Mouse (Mus musculus): Measurements from ENCODE around the gene Hk2. TPM values are rescaled to one million over a fixed set of nuclear protein-coding genes. Genes with fewer than 3 reads are reported as not detected.
A peak's percentile ranks its signal among the peaks of the same experiment; 100 is the strongest.

Hk2 gene
- 100 to 1,000 TPM in 1 of 2 experiments, 10 to 100 TPM in 1; 88.2 to 125 TPM for total RNA-seq (2021)
- long read RNA-seq, experiment 1, full-length matches to known transcripts, result 13 of 52 reads
- long read RNA-seq, experiment 1, partial matches to known transcripts, result 19 of 52 reads
- long read RNA-seq, experiment 1, other reads (novel, unspliced or antisense), result 20 of 52 reads
- long read RNA-seq, experiment 2, full-length matches to known transcripts, result 28 of 87 reads
- long read RNA-seq, experiment 2, partial matches to known transcripts, result 36 of 87 reads
- long read RNA-seq, experiment 2, other reads (novel, unspliced or antisense), result 23 of 87 reads

DNA sequence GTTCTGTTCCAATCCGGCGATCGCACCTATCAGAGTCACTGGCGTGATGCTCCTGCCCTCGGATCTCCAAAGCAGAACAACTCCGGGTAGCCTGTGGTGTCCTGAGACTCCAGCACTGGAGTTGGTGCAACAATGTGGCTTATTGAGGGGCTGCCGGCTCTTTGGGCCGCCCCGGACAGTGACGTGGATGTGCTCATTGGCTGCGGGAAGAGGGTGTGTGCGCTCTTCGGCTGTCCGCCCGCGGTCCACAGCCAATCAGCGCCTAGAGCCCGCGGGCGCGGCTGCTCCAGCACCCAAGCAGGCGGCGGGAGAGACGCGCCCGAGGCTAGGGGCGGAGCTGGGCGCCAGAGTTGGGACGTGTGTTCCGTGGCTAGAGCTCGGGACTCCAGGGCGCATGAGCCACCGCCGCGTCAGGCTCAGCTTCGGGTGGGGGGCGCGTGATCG is at the start of gene Hk2:
Gene Hk2, minus strand, starts transcription at position 134 of the 444 bp plus-strand sequence.
- peak; percentile 92 for DNase-seq
- intact Hi-C loops (cut with DNase I; ENCODE audit: low total_unique reads), result no loop called here

GRCm38 (mm10) chr6:82821758-82822253 is 47.6 kb upstream of the Hk2 start:
- DNase-seq, result no peak
- intact Hi-C loops (cut with DNase I; ENCODE audit: low total_unique reads), result no loop called here

GRCm38 (mm10) chr6:82820716-82821115 is 46.5 kb upstream of the Hk2 start:
- intact Hi-C loops (cut with DNase I; ENCODE audit: low total_unique reads), result no loop called here
- no peak for DNase-seq

GRCm38 (mm10) chr6:82814821-82815220 is 40.6 kb upstream of the Hk2 start:
- no peak for DNase-seq
- intact Hi-C loops (cut with DNase I; ENCODE audit: low total_unique reads), result loop anchor here (5.0 kb wide), 1 partner anchor 37 kb away; no protein-coding TSS in a partner anchor

GRCm38 (mm10) chr6:82807984-82808700 is 33.9 kb upstream of the Hk2 start:
- intact Hi-C loops (cut with DNase I; ENCODE audit: low total_unique reads), result no loop called here
- no peak for DNase-seq

DNA sequence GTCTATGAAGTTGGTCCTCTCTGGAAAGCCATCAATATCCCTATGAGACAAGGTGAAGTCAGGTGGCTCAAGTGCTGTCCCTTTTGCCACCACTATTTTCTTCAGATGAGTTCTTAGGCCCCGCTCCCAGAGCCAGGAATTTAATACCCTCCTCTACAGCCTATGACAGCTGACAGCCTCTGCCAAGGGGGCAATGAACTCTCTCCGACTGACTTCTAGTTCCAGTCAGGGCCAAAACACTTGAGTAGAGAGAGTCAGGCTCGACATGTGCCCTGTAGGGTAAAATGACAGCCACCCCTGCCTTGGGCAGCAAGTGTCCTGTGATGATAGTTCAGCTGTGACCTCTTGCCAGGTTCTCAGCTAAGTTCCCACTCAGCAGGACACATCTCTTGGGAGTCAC is 32.7 kb upstream of the Hk2 start:
- peak; percentile 33 for DNase-seq
- intact Hi-C loops (cut with DNase I; ENCODE audit: low total_unique reads), result no loop called here

DNA sequence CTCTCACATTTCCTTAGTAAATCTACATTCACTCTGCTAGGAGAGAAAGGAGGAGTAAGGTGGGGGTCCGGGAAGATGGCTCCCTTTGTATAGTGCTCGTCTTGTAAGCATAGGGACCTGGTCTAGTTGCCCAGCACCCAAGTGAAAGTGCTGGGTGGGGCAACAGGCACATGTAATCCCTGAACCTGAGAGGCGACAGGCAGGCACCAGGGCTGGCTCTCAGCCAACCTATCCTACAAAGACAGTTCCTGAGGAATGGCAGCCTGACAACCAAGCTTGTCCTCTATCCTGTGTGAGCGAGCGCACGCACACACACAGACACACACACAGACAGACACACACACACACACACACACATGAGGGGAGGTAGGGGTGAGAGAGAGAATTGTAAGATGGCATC is 32.2 kb upstream of the Hk2 start:
- no peak for DNase-seq

DNA sequence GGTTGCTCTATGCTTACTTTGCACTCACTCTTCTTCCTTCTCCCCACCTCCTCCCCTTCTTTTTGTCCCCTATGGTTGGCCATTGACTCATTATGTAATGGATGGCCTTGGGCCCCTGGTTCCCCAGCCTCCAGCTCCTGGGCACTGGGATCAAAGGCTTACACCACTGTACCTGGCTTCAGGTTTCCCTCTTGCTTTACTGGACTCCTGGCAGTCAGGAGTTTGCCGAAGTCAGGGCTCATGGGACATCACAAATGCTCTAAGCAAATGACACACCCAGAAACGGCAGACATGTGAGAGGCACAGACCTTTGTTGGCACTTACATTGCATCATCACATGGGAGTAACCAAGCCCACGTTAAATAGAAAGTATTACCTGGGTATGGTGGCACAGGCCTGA is 31.6 kb upstream of the Hk2 start:
- intact Hi-C loops (cut with DNase I; ENCODE audit: low total_unique reads), result no loop called here
- DNase-seq, result no peak

More for the DNA sequence above, 32.2 kb upstream of the Hk2 start:
- intact Hi-C loops (cut with DNase I; ENCODE audit: low total_unique reads), result no loop called here

DNA sequence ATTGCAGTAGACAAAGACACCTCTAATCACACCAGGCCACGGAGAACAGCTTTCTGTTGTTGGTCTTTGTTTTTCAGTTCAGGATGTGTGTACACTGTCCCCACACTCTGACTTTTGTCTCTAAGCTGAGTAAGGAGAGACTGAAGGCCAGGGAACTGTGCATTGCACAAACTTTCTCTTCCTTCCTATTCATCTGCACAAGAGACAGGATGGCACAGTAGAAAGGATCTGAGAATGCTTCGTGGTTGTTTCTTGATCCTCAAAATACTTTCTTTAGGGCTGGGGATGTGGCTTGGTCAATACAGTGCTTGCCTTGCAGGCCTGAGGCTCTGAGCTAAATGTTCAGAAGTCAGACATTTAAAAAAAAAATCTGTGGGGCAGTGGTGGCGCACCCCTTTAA is 30.7 kb upstream of the Hk2 start:
- intact Hi-C loops (cut with DNase I; ENCODE audit: low total_unique reads), result no loop called here
- no peak for DNase-seq

DNA sequence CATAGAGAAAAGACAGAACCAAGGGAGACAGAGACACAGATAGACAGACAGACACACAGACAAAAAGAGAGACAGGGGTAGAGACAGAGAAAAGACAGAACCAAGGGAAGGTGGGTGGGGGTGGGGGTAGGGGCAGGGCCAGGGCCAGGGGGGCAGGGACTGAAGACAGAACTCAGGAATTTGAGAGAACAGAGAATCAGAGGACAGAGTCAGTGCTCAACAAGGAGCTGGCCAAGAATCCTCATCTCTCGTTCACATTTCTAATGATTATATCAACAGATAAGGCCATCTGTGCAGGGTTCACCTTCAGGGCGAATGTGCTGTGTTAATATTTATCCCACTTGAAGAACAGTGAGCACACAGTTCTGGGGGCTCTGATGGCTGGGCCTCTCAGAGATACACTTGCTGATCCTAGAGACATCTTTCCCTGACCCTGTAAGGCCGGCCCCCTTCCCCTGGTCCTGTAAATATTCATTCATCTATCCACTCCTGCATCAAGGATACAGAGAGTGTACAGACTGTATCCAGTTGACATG is 24.0 kb upstream of the Hk2 start:
- intact Hi-C loops (cut with DNase I; ENCODE audit: low total_unique reads), result no loop called here
- no peak for DNase-seq

DNA sequence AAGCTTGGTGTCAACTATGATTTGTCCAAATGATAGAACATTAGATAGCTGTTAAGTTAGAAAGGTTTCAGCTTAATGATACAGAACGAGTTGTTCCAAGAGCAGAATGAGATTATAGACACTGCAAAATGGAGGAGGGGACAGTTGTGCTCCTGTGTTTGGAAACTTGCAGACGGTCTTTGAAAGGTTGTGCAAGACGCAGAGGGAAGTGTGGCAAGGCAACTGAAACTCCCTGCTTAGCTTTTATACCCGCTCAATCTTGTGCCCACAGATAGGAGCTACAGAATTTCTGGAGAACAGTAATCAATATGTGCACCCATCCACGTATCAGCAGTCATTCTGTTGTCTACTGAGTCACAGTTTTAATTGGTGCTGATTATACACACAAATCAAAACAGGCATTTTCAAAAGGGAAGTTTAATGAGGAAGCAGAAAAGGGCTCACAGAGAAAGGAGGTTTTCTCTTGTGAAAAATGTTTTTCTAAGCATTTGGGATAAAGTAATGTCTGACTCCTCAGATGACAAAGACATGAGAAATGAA is 23.1 kb upstream of the Hk2 start:
- intact Hi-C loops (cut with DNase I; ENCODE audit: low total_unique reads), result no loop called here
- no peak for DNase-seq

DNA sequence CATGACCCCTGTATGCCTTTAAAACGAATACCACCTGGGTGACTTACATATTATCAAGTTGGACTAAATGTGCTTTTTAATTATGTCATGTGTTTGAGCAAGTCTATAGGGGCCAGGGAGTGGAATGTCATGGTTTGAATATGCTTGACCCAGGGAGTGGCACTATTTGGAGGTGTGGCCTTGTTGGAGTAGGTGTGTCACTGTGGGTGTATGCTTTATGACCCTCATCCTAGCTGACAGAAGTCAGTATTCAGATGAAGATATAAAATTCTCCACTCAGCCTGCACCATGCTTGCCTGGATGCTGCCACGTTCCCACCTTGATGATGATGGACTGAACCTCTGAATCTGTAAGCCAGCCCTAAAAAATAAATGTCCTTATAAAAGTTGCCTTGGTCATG is 16.6 kb upstream of the Hk2 start:
- intact Hi-C loops (cut with DNase I; ENCODE audit: low total_unique reads), result no loop called here
- no peak for DNase-seq

DNA sequence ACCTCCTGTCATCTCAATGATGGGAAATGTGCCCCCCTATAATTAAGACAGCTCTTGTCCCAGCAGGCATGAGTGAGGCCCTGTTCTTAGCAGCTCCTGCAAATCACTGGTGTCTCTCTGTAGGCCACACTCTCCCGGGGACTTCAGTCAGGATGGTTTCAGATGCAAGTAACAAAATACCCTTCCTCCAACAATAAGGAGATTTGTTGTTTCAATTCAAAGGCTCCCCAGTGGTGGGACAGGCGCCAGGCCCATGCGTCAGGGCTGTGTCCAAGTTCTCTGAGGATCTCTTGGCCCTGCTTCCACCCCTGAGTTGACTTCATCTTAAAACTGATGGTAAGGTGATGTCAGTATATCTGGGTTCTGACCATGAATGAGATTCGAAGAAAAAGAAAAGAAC is 9.7 kb upstream of the Hk2 start:
- intact Hi-C loops (cut with DNase I; ENCODE audit: low total_unique reads), result no loop called here
- no peak for DNase-seq

DNA sequence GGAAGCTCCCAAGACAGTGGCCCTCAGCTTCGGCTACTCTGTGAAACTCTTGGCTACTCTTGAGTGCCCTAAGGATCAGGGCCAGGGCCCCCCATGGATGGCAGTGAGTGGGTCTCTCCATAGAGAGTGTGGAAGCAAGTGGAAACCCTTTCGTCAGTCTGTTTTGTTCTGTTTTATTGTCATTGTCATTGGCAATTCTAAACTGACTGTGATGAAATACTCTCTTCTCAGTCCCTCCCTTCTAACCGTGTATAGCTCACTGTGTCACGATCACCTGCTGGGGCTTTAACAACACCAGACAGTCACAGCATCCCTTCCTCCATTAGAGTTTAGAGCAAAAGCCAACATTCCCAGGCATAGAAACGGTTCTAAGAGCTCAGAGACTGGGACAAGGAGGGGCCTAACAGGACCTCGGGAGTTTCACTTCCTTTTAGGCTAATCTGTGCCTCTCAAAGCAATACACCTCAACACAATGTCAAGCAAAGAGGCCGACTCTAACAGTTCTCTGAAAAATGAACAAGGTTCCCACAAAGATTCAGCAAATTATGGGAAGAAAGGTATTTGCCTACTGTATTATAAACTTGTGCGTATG is 6.6 kb upstream of the Hk2 start:
- intact Hi-C loops (cut with DNase I; ENCODE audit: low total_unique reads), result no loop called here
- no peak for DNase-seq

- intact Hi-C loops (cut with DNase I; ENCODE audit: low total_unique reads), result no loop called here
- DNase-seq, result no peak
Observed at GRCm38 (mm10) chr6:82780369-82780768, 6.1 kb upstream of the Hk2 start.

DNA sequence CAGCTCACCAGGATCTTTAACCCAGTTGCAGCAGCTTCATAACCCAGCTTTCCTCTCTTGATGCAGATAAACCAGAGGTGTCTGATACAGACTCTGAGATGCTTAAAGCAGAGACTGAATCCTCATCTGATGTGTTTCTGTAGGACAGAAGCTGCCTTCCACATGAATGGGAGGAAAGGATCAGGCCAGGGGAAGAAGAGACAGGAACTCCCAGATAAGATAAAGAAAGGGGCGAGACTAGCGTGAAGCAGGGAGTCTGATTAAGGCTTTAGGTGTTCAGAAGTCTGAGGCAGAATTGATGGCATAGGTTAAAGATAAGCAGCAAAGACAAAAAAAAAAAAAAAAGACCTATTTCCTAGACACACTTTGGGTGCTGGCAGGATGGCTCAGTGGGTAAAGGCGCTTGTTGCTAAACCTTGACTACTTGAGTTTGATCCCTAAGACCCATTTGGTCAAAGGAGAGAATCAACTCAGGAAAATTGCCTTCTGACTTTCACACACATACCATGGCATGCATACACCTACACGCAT is 2.9 kb upstream of the Hk2 start:
- intact Hi-C loops (cut with DNase I; ENCODE audit: low total_unique reads), result no loop called here
- DNase-seq, result no peak

- DNase-seq, result no peak
- intact Hi-C loops (cut with DNase I; ENCODE audit: low total_unique reads), result no loop called here
Observed at GRCm38 (mm10) chr6:82775386-82775785, 1.1 kb upstream of the Hk2 start.

DNA sequence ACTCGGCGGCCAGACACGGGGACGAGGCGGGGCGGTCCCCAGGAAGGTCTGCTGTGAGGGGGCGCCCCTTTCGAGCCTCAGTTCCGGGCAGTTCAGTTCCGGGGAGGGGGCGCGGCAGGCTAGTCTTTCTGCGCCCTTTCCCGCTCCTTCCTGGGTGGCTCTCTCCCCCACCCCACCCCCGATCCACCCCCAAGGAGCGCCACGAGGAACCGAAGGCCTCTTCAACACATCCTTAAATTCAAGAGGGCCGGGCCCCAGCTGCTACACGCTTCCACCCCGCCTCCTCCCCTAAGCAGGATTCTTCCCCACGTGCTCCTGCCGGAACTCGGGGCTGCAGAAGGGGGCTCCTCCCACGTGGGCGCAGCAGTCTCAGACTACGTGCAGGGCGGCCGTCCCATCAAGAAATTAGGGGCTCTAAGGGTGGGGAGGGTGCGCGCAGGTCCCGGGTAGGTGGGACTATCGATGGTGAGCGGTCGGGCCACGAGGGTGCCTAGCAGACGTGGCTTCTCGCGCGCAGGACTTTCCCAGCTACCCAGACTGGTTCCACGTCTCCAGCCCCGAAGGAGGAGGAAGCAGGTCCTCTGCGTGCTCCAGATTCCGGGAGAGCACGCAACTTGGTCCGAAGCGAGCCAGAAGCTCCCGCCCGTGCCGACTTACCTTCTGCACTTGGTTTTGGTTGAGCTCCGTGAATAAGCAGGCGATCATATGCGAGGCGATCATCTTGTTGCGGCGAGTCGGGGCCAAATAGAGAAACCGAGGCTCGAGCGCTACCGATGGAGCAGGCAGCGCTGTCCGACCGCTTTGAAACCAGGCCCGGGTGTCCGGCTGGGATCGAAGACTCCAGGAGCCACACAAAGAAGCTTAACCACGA is 758 bp downstream of the Hk2 start:
- peak; percentile 53 for DNase-seq
- intact Hi-C loops (cut with DNase I; ENCODE audit: low total_unique reads), result no loop called here

All from gastrocnemius, postnatal 14 days (tissue).